Mouse (Mus musculus) frontal cortex, adult 2 months (tissue): ENCODE results near the gene Nars2. TPM values are rescaled to one million over a fixed set of nuclear protein-coding genes. Genes with fewer than 3 reads are reported as not detected.

Experiments used
- DNase-seq, 2 experiments: peaks; one replicate each; pipeline ENCODE4 v3.0.0; 2022; ENCODE audit warnings: low spot score in 1 of 2; ENCODE audit errors: extremely low spot score in 1 of 2
- polyA plus RNA-seq: library from polyadenylated mRNA; depleted of rRNA; stranded (reverse); fragments of >200 nt; gene quantifications from 2 replicates; pipeline ENCODE4 v1.2.3, GENCODE M21; 2012

Gene Nars2
- polyA plus RNA-seq, 1 experiment: 10.1 TPM

DNA sequence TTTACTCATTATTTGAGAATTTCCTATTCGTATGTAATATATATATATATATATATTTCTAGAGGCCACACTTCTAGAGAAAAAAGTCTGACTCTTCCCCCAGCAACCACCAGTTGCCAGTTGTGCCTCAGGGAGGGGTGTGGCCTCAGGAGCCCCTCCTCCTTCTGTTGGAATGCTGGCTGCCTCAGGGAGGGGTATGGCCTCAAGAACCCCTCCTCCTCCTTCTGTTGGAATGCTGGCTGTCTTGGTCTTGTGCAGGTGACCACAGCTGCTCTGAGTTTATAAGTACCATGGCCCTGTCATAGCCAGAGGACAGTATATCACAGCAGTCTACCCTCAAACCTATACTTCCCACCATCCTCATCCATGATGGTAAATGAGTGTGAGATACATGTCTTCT is 91.7 kb downstream of the Nars2 start:
- DNase-seq: no peak

DNA sequence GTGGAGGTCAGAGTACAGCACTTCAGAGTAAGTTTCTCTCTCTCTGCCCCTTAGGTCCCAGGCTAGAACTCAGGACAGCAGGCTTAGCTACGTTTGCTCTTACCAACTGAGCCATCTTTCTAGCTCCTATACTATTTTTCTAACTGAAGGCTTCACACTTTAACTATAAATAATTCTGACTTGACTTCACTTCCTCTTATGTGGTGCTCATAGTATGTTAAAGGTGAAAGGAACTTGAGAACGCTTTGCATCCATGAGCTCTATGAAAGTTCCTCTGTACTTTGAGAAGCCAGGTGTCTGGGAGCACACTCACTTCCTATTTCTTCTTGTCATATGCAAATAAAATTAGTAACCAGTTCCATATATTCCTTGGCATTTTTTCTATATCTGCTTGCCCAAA is 109.7 kb downstream of the Nars2 start:
- DNase-seq: no peak

DNA sequence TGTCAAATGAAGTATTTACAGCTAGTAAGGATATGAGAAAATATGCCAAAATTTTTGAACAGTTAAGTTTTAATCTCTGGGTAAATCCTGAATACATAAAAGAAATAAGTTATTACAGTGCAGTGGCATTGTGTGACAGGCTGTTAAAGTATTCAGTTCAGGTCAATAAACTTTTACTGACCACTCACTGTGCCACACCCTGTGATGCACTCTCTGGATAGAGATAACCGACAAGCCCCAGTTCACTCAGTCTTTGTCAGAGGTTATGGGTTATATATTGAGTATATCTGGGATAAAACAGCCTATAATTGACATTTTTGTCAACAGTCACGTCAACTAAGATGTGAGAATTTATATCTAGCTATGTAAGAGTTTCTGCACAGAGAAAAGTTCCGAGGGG is 120.2 kb downstream of the Nars2 start:
- DNase-seq: no peak

GRCm38 (mm10) chr7:97072061-97072460 is 120.8 kb downstream of the Nars2 start:
- DNase-seq: no peak

DNA sequence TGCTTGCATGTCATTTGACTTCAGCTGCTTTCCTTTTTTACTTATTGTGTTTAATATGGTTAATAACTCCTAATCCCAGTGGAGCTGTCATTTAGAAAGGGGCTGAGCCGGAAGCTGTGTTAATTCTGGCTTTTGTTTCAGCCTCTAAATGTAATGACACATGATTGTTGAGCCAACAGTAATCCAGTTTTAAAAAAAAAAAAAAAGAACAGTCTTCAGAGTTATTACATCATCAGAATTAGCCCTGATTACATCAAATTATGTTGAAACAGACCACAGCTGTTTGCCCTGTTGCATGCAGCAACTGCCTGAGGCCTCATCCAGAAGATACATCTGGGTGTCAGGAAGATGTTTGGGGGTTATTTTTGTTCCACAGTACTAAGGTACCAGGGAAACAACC is 123.7 kb downstream of the Nars2 start:
- no peak for DNase-seq

- DNase-seq: no peak
Measured at GRCm38 (mm10) chr7:97076977-97077376, 125.7 kb downstream of the Nars2 start.

GRCm38 (mm10) chr7:97078685-97079084 is 127.4 kb downstream of the Nars2 start:
- DNase-seq: no peak

- peak in 1 of 2 experiments; percentile 70 for DNase-seq
Measured at GRCm38 (mm10) chr7:97079145-97079544, 127.8 kb downstream of the Nars2 start.

DNA sequence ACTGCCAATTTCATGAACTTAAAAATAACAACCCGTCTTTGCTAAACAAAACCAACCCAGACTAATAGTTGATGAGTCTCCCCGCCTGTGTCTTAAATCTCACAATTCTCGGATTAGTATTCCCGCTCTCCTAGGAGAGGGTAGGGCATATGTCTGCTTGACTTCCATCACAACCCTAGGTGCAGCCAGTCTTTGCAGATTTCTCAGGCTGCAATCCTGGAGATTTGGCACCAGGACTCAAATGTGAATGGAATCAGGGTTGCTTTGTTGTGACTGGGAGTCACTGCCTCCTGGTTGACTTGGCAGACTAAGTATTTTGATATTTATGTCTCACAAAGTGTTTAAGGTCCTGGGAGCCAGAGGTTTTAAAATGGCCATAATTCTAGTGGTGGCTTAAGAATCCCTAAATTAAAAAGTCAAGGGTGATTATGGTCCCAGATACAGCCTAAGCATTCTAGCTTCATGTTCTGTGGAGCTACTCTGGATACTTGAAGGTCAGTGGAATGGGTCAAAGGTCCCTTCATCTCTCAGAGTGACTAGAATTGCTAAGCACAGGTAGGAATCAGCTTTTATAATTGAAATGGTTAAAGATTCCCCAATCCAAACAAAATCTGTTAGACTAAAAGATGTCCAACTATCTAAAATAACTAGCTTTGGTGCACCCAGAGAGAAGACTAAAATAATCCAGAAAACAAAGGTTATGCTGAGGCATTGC is 128.5 kb downstream of the Nars2 start:
- no peak for DNase-seq

GRCm38 (mm10) chr7:97080621-97081241 is 129.4 kb downstream of the Nars2 start:
- DNase-seq: no peak

GRCm38 (mm10) chr7:97081242-97081958 is 130.1 kb downstream of the Nars2 start, which contains the start of gene Gab2:
Gene Gab2, plus strand, starts transcription at chr7:97081586.
- DNase-seq: peak in 1 of 2 experiments; percentile 46

DNA sequence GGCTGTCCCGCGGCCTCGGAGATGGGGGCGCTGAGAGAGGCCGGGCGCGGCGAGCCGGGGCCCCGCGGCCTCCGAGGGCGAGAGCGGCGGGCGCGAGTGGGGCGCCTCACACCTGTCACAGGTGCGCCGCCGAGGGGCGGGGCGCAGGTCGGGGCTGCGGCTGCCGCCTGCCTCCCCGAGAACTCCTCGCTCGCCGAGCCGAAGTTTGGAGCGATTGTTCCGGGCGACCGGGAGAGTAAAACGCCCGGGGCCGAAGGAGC is 130.6 kb downstream of the Nars2 start:
- DNase-seq: no peak

DNA sequence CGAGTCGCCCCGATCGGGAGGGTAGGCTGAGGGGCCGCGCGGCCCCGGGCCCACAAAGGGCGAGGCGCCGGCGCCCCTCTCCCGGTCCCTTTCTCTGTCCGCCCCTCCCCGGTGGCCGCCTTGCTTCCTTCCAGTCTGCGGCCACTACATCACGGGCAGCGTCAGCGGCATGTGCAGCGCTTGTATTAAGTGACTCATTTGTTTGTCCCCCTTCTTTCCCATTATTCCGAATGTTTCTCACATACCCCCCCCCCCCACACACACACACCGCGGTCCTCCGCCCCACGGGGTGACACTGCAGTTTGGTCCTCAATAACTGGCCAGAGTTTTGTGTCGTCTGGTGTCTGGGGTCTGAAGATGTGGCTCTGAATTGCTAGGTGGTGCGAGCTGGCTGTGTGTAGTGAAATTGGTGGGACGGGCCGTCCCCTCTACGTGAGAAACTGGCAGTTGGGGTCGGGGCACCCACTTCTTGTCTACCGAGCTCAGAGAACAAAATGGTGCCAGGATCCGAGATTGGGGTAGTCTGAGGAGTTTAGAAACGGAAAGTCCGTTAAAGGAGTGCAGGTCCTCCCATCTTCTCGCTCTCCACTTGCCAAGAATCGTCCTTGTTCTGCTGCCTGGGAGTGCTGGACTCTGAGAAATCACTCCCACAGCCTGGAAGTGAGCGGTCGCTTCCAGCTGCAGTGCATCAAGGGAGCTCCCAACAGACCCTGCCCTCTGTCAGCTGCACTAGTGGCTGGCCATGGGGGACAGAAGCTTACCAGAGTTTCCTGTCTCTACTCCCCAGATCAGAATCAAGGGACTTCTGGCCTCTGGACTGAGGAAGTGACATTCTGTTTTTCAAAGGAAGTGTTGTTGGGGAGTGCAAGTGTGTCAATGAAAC is 131.2 kb downstream of the Nars2 start:
- DNase-seq: peak in 1 of 2 experiments; percentile 42

DNA sequence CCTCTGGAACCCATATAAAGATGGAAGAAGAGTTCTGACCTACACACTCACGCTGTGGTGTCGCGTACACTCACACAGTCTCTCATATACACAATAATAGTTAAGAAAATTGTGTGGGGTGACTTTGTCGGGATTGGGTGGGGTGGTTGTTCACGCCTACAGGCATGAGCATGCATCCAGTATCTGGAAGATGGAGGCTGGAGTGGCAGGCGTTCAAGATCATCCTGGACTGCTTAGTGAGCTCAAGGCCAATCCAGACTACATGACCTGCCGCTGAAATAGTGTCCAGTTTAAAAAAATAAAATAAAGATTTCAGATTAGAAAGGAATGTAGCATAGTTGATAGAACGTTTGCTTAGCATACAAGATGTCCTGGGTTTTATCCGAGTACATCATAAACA is 132.3 kb downstream of the Nars2 start:
- DNase-seq: no peak

DNA sequence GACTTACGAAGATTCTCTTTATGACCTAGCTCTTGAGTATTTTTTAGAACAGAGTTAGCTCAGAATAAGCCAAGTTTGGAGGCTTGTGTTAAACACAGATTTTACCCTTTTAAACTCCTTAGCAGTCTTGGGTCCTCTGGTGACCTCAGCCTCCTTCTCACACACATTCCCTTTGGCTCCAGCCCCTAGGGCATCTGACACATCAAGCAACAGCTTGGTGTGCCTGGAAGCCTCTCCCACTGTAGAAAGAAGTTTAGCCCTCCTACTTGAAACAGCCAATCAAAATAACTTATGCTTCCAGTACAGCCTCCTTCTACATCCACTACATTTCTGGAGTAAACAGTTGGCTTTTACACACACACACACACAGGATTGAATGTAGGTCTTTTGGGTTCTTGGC is 132.9 kb downstream of the Nars2 start:
- no peak for DNase-seq

GRCm38 (mm10) chr7:97085291-97085690 is 134.0 kb downstream of the Nars2 start:
- DNase-seq: peak in 1 of 2 experiments; percentile 68

DNA sequence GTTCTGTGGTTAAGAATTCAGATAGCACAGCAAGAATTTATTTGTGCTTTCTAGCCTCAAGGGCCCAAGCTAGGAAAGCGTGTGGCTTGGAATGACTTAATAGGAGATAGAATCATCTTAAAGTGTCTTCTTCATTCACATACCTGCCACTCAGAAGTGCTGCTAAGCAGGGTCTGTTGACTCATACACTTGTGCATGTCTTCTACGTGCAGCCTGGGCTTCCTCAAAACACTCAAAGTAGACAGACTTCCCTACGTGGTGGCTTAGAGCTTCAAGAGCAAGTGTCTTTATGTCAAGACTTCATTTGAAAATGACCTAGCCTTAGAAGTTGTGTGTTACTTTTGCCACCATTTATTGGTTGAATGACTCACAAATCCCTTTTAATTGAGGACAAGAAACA is 142.9 kb downstream of the Nars2 start:
- no peak for DNase-seq

- DNase-seq: no peak
Measured at GRCm38 (mm10) chr7:97108119-97108518, 156.8 kb downstream of the Nars2 start.
